Mouse (Mus musculus) left cerebral cortex, adult 11 months (tissue): ENCODE measurements around the gene Fermt1.

ENCODE experiments used
- DNase-seq: peaks from one replicate; pipeline ENCODE4 v3.0.0; 2022; ENCODE audit warnings: low spot score

Gene Fermt1

DNA sequence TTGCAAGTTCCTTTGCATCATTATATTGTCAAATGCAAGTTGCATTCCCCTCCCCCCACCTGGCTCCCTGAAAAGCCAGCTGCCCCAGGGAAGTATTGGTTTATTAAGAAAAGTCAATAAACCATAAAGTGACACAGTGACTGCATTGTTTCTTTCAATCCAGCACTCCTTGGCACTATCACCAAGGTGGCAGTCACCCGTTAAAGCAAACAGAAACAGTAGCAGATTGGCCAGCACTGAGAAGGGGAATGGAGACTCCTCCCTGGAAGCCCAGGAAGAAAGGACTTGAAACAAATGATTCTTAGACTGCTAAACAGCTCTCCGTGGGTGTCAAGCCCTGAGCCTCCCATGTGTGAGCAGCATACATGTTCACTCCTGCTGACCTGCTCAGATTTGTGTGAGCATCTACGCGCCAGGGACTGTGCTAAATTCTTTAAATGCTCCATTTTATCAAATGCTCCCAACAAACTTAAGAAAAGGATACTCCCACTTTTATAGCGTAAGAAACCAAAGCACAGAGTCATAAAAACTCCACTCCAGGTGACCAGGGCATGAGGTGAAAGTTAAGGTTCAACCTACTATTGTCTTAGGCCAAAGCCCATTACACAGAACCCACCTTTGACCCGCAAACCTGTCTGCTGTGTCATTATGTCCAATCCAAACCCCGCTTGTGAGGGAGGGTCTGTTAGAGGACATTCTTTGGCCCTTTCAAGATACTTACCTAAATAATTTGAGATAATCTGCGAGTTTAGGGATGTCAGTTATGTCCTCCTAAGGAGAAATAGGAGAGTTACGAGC is 23.4 kb downstream of the Fermt1 start:
- DNase-seq = no peak

DNA sequence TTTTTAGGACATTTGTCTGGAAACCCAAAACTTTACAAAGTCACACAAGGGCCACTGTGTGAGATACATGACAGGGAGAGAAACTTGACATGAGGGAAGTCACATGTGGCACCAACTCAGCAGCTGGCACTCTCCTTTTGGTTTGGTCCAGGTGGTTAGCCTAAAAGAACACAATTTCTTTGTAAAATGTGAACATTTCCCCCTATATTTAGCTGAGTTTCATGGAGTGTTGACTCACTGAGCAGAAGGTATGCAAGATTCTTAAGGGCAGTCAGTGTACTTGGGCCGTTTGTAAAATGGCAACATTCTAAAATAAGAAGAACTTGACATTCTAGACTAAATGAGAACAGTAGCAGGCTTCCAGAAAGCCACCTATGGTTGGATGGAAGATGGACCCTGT is 30.9 kb downstream of the Fermt1 start:
- DNase-seq = no peak

GRCm38 (mm10) chr2:132906763-132907162 is 38.9 kb downstream of the Fermt1 start:
- no peak for DNase-seq

- DNase-seq = no peak
Observed at GRCm38 (mm10) chr2:132904961-132905360, 40.7 kb downstream of the Fermt1 start.

GRCm38 (mm10) chr2:132903498-132903897 is 42.2 kb downstream of the Fermt1 start:
- peak; percentile 49 for DNase-seq

- no peak for DNase-seq
Observed at GRCm38 (mm10) chr2:132902056-132902455, 43.6 kb downstream of the Fermt1 start.

DNA sequence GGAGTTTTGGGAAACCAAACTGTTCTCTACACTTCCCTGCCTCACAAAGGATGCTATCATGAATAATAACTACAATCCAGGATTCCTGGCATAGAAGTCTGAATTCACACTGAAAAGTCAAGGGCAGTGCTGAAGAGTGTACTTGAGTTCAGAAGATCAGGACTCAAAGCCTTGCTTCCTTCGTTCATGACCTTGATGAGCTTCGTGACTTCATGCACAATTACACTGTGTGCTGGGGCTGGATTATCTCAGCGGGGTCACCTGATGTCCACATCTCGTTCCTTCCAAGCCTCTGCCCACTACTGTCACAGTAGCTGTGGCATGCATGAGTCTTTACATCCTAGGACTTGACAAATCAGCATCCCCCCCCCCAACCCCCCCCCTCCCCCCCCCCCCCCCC is 44.1 kb downstream of the Fermt1 start:
- DNase-seq = no peak

DNA sequence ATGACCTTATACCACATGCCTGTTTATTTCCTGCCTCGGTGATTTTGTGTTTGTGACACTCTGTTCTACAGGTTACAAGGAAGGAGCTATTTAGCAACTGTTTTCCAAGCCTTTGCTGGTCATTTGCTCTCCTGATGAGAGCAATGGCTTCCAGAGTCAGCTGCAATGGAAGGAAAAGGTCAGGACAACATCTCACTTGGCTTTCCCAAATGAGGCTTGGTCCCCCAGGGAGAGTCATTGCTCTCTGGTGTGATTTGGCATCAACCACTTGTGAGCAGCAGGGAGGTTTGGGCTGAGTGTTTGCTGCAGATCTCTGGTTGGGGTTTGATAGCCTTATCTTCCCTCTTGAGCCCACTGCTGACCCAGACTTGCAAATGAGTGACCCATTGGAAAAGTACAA is 45.1 kb downstream of the Fermt1 start:
- DNase-seq = no peak

GRCm38 (mm10) chr2:132898211-132898610 is 47.5 kb downstream of the Fermt1 start:
- DNase-seq = no peak

GRCm38 (mm10) chr2:132893826-132894225 is 51.9 kb downstream of the Fermt1 start:
- DNase-seq = no peak

DNA sequence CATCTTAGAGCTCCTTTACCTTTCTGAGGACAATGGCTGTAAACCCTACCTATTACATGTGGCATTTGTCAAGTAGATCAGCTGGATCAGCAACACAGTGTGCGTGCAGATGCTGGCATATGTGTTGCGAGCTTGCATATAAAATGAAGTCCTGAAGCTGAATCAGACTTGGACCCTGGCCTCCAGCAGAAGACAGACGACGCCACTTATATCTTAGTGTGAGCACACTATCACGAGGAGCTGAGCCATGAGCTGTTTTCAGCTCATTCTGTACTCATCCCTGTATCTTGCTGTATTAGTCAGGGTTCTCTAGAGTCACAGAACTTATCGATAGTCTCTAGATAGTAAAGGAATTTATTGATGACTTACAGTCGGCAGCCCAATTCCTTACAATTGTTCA is 60.4 kb downstream of the Fermt1 start:
- no peak for DNase-seq

GRCm38 (mm10) chr2:132884303-132884967 is 61.3 kb downstream of the Fermt1 start:
- no peak for DNase-seq

- no peak for DNase-seq
Observed at GRCm38 (mm10) chr2:132880844-132881645, 64.7 kb downstream of the Fermt1 start, which contains the start of gene Lrrn4. Gene Lrrn4, minus strand, starts transcription at chr2:132880891.

DNA sequence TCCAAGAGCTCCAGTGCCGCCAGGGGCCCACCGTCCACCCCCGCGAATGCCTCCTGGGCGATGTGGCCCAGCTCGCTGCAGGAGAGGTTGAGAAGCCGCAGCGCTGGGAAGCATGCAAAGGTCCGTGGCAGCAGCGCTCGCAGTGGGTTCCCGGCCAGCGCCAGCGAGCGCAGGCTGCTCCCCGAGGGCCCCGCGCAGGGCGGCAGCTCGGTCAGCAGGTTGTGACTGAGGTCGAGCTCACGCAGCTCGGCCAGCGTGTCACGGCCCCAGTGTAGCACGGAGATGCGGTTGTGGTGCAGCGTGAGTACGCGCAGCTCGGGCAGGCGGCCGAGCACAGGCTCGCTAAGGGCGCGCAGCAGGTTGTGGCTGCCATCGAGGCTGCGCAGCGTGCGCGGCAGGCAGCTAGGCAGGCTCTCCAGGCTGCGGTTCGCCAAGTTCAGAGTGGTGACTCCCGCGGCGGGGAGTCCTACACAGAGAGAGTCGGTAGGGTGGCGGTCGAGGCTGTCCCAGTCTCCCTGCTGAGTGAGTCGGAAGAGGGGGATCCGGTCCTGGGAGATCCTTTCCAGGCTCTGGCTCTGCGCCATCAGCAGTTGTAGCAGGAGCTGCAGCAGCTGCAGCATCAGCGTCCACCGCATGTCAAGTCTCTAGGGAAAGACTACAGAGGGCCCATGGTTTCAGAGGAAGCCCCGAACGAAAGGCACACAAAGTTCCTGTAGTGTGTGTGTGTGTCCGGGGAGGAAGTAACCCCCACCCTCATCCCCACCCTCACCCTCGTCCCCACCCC is 66.3 kb downstream of the Fermt1 start:
- no peak for DNase-seq

DNA sequence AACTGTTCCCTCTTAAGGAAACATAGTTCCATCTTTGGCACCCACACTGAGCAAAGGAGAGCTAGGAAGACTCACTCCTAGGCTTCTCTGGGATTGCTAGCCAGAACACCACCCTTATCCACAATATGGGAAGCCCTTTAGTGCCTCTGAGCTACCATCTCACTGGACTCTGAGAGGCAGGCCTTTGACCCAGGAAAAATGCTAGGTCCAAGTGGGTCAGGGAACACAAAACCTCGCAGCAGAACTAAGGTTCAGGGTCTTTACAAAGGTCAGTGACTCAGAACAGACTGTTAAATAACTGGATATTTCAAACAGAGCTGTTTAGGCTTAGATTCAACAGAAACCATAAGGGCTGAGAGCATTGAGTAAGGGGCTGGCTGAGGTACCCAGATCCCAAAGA is 68.7 kb downstream of the Fermt1 start:
- no peak for DNase-seq

- DNase-seq = no peak
Observed at GRCm38 (mm10) chr2:132873657-132874326, 71.9 kb downstream of the Fermt1 start.

- DNase-seq = no peak
Observed at GRCm38 (mm10) chr2:132871663-132872062, 74.0 kb downstream of the Fermt1 start.

DNA sequence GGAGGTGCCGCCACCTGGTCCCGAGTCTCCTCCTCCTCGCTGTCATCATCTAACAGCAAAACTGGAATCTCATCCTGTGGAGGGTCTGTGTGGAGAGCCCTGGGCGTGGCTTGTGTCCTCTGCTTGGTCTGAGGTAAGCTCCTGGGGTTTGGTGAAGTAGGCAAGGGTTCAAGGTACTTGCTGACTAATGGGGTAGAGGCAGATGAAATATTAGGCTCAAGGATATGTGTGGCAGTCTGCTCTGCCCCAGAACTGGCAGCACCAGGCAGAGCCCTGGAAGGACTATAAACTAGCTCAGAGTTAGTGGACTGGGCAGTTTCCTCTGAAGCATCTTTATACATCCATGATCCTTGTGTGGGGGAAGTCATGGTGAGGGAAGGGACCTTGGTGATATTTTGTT is 75.4 kb downstream of the Fermt1 start:
- no peak for DNase-seq

GRCm38 (mm10) chr2:132869682-132870081 is 76.0 kb downstream of the Fermt1 start:
- DNase-seq = no peak

- no peak for DNase-seq
Observed at GRCm38 (mm10) chr2:132867521-132867920, 78.2 kb downstream of the Fermt1 start.

DNA sequence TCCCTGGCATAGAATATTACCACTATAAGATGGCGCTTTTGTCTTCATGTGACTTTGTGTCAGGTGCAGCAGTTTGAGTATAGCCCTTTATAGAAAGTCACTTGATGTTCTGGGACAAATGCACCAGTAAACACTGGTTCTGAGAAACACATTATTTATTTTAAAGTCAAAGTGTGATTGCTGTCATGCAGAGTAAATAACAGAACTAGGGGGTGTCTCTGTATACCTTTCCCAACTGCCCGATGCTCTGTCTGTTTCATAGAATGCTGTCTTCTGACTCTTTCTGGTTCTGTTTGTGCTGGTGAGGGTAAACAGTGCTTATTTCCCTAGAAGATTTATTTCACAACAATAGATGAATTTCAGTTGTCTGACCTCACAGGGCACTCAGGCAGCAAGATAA is 82.4 kb downstream of the Fermt1 start:
- no peak for DNase-seq
